9 mouse cellular contexts compared by ENCODE assay signal in genomic region chr7:121640998-121641762, GRCm38 (mm10).
A peak's percentile ranks its signal among the peaks of the same experiment; 100 is the strongest.
DNase-seq lines count a peak whose midpoint lies in the region; ATAC-seq and TF ChIP-seq lines count a peak whose summit lies in the region.
"Had no signal": no experiment of that assay in that cellular context is flagged by ENCODE, and none has a peak within 500 bp of the region (broad histone marks: within the 10 kb centered on the region; RNA-seq: fewer than 3 reads in every experiment).

No protein-coding gene starts in this region.

- no peak for TF ChIP-seq POLR2A in heart, adult 2 months (IDR thresholded peaks at IDR 0.05; ENCODE audit: insufficient read depth, low read depth, low read length)
- no peak for TF ChIP-seq POLR2A in MEL (IDR thresholded peaks at IDR 0.05; ENCODE audit: control insufficient read depth in 1 of 2, insufficient read depth in 1 of 2, low read depth in 1 of 2, low read length in 2 of 2, poor library complexity in 1 of 2)
- TF ChIP-seq POLR2A in cerebellum, adult 2 months (IDR thresholded peaks at IDR 0.05; ENCODE audit: borderline replicate concordance, insufficient read depth, low read length): no peak

- TF ChIP-seq EP300 in heart, adult 2 months (IDR thresholded peaks at IDR 0.05; ENCODE audit: insufficient read depth, low read depth, low read length): no peak
- TF ChIP-seq EP300 in MEL (IDR thresholded peaks at IDR 0.05; ENCODE audit: low read depth in 1 of 2, low read length in 2 of 2): no peak

- no peaks in the 10 kb centered on the region for H3K79me2 ChIP-seq in heart, adult 2 months (replicated peaks; ENCODE audit: control insufficient read depth, insufficient read depth, low read length)
- H3K79me2 ChIP-seq in MEL (ENCODE audit: control insufficient read depth, insufficient read depth, low read length, poor library complexity): no peaks in the 10 kb centered on the region

- DNase-seq in heart, adult 2 months: peak in 1 of 2 experiments; percentile 31
- DNase-seq in heart, postnatal 25 days (ENCODE audit: low spot score): no peak
- DNase-seq in MEL (ENCODE audit: low read depth, low spot score): peak; percentile 74
- DNase-seq in cerebellum, adult 2 months: peak; percentile 37 to 38
- peak; percentile 22 for DNase-seq in gastrocnemius, postnatal 14 days
- peak; percentile 67 to 77 for DNase-seq in layer of hippocampus, adult 2 months (ENCODE audit: low spot score in 2 of 2)
- peak; percentile 34 for DNase-seq in skeletal muscle tissue, adult 2 months (ENCODE audit: low read depth, low spot score)

- no peaks in the 10 kb centered on the region for H3K9me3 ChIP-seq in MEL (replicated peaks; ENCODE audit: insufficient read depth, low read length)
- H3K9me3 ChIP-seq: liver, embryonic 15.5 days had no signal

- peak; percentile 91 for ATAC-seq in megakaryocyte, adult 5-6 weeks (ENCODE audit: poor library complexity, severe bottlenecking)

- TF ChIP-seq CTCF in heart, adult 2 months (IDR thresholded peaks at IDR 0.05): peak; percentile 99; the same call in 1 of the 2 replicates
- TF ChIP-seq CTCF in MEL (IDR thresholded peaks at IDR 0.05 in 2 of 3, conservative IDR thresholded peaks at IDR 0.05 in 1 of 3; ENCODE audit: control insufficient read depth in 1 of 3, insufficient read depth in 1 of 3, low read depth in 2 of 3, low read length in 3 of 3, poor library complexity in 1 of 3, severe bottlenecking in 1 of 3): peak; percentile 41 to 91 (median 73)
- TF ChIP-seq CTCF in cerebellum, adult 2 months (IDR thresholded peaks at IDR 0.05; ENCODE audit: borderline replicate concordance, insufficient read depth, low read depth, low read length): peak; percentile 41; the same call in 1 of the 2 replicates
- TF ChIP-seq CTCF in layer of hippocampus, adult 2 months (conservative IDR thresholded peaks at IDR 0.05): peak; percentile 93

- 49% methylated on average over 12 of the region's 12 CpGs for WGBS in heart, adult 2 months
- 56% methylated on average over 12 of the region's 12 CpGs for whole genome bisulfite sequencing in cerebellum, adult 2 months

- peaks cover 1% of the 10 kb centered on the region; the same call in 1 of the 2 replicates for H3K4me1 ChIP-seq in heart, adult 2 months (ENCODE audit: control insufficient read depth, insufficient read depth, low read length)
- H3K4me1 ChIP-seq in MEL (ENCODE audit: control insufficient read depth in 1 of 2, insufficient read depth in 2 of 2, low read length in 2 of 2): peaks cover 0 to 4% of the 10 kb centered on the region in 2 experiments; a peak in 2 of 4 replicates
- no peaks in the 10 kb centered on the region for H3K4me1 ChIP-seq in cerebellum, adult 2 months (ENCODE audit: control insufficient read depth, insufficient read depth, low read length)
- H3K4me1 ChIP-seq: liver, embryonic 15.5 days had no signal

- intact Hi-C loops in heart, adult 2 months (cut with DNase I): loop anchor here (5.0 to 10.0 kb wide), 2 partner anchors 479 to 566 kb away; partner anchors contain the start of gene Igsf6
- intact Hi-C loops in heart, postnatal 25 days (cut with DNase I): loop anchor here (2.0 kb wide), 2 partner anchors 382 to 480 kb away; no protein-coding TSS in a partner anchor
- intact Hi-C loops in gastrocnemius, postnatal 14 days (cut with DNase I; ENCODE audit: low total_unique reads): no loop called here

- no peaks in the 10 kb centered on the region for H3K36me3 ChIP-seq in heart, adult 2 months (ENCODE audit: control insufficient read depth, insufficient read depth, low read length)
- peaks cover 0 to 2% of the 10 kb centered on the region in 2 experiments; a peak in 1 of 4 replicates for H3K36me3 ChIP-seq in MEL (ENCODE audit: control insufficient read depth in 1 of 2, insufficient read depth in 2 of 2, low read length in 2 of 2)
- H3K36me3 ChIP-seq: liver, embryonic 15.5 days had no signal

- no peaks in the 10 kb centered on the region for H3K27me3 ChIP-seq in heart, adult 2 months (ENCODE audit: control insufficient read depth, insufficient read depth, low read length)
- H3K27me3 ChIP-seq in MEL (ENCODE audit: control insufficient read depth in 1 of 2, insufficient read depth in 2 of 2, low read length in 2 of 2): no peaks in the 10 kb centered on the region
- no peaks in the 10 kb centered on the region for H3K27me3 ChIP-seq in cerebellum, adult 2 months (ENCODE audit: control insufficient read depth, insufficient read depth, low read length)
- H3K27me3 ChIP-seq: liver, embryonic 15.5 days had no signal

- no peak overlapping the region for H3K27ac ChIP-seq in heart, adult 2 months
- H3K27ac ChIP-seq in MEL (ENCODE audit: control insufficient read depth, low read depth, low read length): no peak overlapping the region
- H3K27ac ChIP-seq in cerebellum, adult 2 months (ENCODE audit: insufficient read depth, low read length): no peak overlapping the region
- no peak overlapping the region for H3K27ac ChIP-seq in layer of hippocampus, adult 2 months
- H3K27ac ChIP-seq: liver, embryonic 15.5 days had no signal

- no peak overlapping the region for H3K9ac ChIP-seq in heart, adult 2 months (ENCODE audit: low read depth, low read length)
- H3K9ac ChIP-seq in MEL (ENCODE audit: control insufficient read depth, low read depth, low read length, poor library complexity, severe bottlenecking): no peak overlapping the region
- H3K9ac ChIP-seq: liver, embryonic 15.5 days had no signal

- no peak overlapping the region for H3K4me3 ChIP-seq in heart, adult 2 months
- peak overlapping the region in 1 of 2 experiments; percentile 23; a peak in 1 of 4 replicates for H3K4me3 ChIP-seq in MEL (ENCODE audit: control insufficient read depth in 1 of 2, insufficient read depth in 1 of 2, low read depth in 2 of 2, low read length in 2 of 2)
- H3K4me3 ChIP-seq in cerebellum, adult 2 months (replicated peaks; ENCODE audit: insufficient read depth, low read depth, low read length): no peak overlapping the region
- H3K4me3 ChIP-seq in layer of hippocampus, adult 2 months: no peak overlapping the region
- H3K4me3 ChIP-seq: liver, embryonic 15.5 days had no signal

- peak; percentile 75 for TF ChIP-seq RAD21 in MEL (IDR thresholded peaks at IDR 0.05; ENCODE audit: low read depth, low read length)

TF ChIP-seq in MEL, 35 proteins besides CTCF, POLR2A, EP300 and RAD21:
- TF ChIP-seq MEF2A (IDR thresholded peaks at IDR 0.05; ENCODE audit: extremely low read depth, insufficient replicate concordance, low read depth, low read length, poor library complexity, severe bottlenecking): no peak
- TF ChIP-seq ZC3H11A (IDR thresholded peaks at IDR 0.05; ENCODE audit: low read depth, low read length): no peak
- peak; percentile 63 for TF ChIP-seq SMC3 (IDR thresholded peaks at IDR 0.05; ENCODE audit: low read depth, low read length)
- TF ChIP-seq MYB (IDR thresholded peaks at IDR 0.05; ENCODE audit: low read depth, low read length): no peak
- no peak for TF ChIP-seq JUND (IDR thresholded peaks at IDR 0.05; ENCODE audit: low read depth, low read length)
- no peak for TF ChIP-seq SIN3A (IDR thresholded peaks at IDR 0.05; ENCODE audit: low read length)

Comparison
In these comparisons a context has a peak if more than half of its experiments do, and no peak if none do; other contexts are left out.
1. CTCF ChIP-seq: peak in every context shown above with its lines; median percentile 99 in heart, adult 2 months; 93 in layer of hippocampus, adult 2 months; 73 in MEL; 41 in cerebellum, adult 2 months.